ENCODE assay signal across 10 mouse cellular contexts in genomic region chr11:98395041-98395440, GRCm38 (mm10). TPM values are rescaled to one million over a fixed set of nuclear protein-coding genes. Genes with fewer than 3 reads are reported as not detected.
DNase-seq lines count a peak whose midpoint lies in the region; ATAC-seq lines count a peak whose summit lies in the region.
"Had no signal": no experiment of that assay in that cellular context is flagged by ENCODE, and none has a peak within 500 bp of the region (broad histone marks: within the 10 kb centered on the region; RNA-seq: fewer than 3 reads in every experiment).

No protein-coding gene starts in this region.

- H3K9me3 ChIP-seq in limb, embryonic 15.5 days, result no peaks in the 10 kb centered on the region
- no peaks in the 10 kb centered on the region for H3K9me3 ChIP-seq in limb, embryonic 10.5 days (replicated peaks)
- no peaks in the 10 kb centered on the region for H3K9me3 ChIP-seq in heart, embryonic 12.5 days (replicated peaks)
- H3K9me3 ChIP-seq in kidney, embryonic 14.5 days (ENCODE audit: control insufficient read depth, low read length), result no peaks in the 10 kb centered on the region
- H3K9me3 ChIP-seq in forebrain, embryonic 10.5 days, result no peaks in the 10 kb centered on the region
- H3K9me3 ChIP-seq: neural tube, embryonic 15.5 days had no signal

- no peak overlapping the region for H3K9ac ChIP-seq in limb, embryonic 15.5 days
- H3K9ac ChIP-seq in heart, embryonic 12.5 days, result peak overlapping the region; percentile 25; the same call in 1 of the 2 replicates
- H3K9ac ChIP-seq in kidney, embryonic 14.5 days (ENCODE audit: low read depth, low read length), result no peak overlapping the region
- H3K9ac ChIP-seq: neural tube, embryonic 15.5 days had no signal

- H3K27me3 ChIP-seq in limb, embryonic 15.5 days, result peaks cover 19% of the 10 kb centered on the region
- H3K27me3 ChIP-seq in limb, embryonic 10.5 days (ENCODE audit: low read depth, poor library complexity, severe bottlenecking), result peaks cover 45% of the 10 kb centered on the region
- H3K27me3 ChIP-seq in heart, embryonic 12.5 days (replicated peaks), result 0 out of 2 replicates have a peak, but pooled peaks cover 7% of the 10 kb centered on the region
- no peaks in the 10 kb centered on the region for H3K27me3 ChIP-seq in kidney, embryonic 14.5 days (ENCODE audit: control insufficient read depth, insufficient read depth, low read length)
- H3K27me3 ChIP-seq in forebrain, embryonic 10.5 days (ENCODE audit: poor library complexity, severe bottlenecking), result peaks cover 41% of the 10 kb centered on the region

- H3K4me1 ChIP-seq in limb, embryonic 15.5 days, result peaks cover 35% of the 10 kb centered on the region
- H3K4me1 ChIP-seq in limb, embryonic 10.5 days, result peaks cover 31% of the 10 kb centered on the region
- H3K4me1 ChIP-seq in heart, embryonic 12.5 days (replicated peaks), result peaks cover 58% of the 10 kb centered on the region
- peaks cover 40% of the 10 kb centered on the region for H3K4me1 ChIP-seq in kidney, embryonic 14.5 days (ENCODE audit: control insufficient read depth, insufficient read depth, low read length)
- peaks cover 36% of the 10 kb centered on the region for H3K4me1 ChIP-seq in forebrain, embryonic 10.5 days

- no peak for DNase-seq in limb, embryonic 10.5 days (ENCODE audit: low spot score)
- DNase-seq in right cerebral cortex, adult 2 months (ENCODE audit: low spot score in 2 of 2), result no peak
- DNase-seq in forebrain, embryonic 10.5 days (ENCODE audit: extremely low spot score, low spot score), result no peak
- DNase-seq in urinary bladder, postnatal 10 days (ENCODE audit: low spot score), result no peak

- no peak for ATAC-seq in limb, embryonic 15.5 days (ENCODE audit: insufficient number of reproducible peaks, low FRiP score, low TSS enrichment, low read depth)
- ATAC-seq in heart, embryonic 12.5 days (ENCODE audit: insufficient number of reproducible peaks, low FRiP score), result no peak
- no peak for ATAC-seq in kidney, embryonic 14.5 days (ENCODE audit: low FRiP score, low TSS enrichment)
- ATAC-seq in megakaryocyte-erythroid progenitor cell, adult 5-6 weeks (replicated peaks; ENCODE audit: low FRiP score, low TSS enrichment, poor library complexity, severe bottlenecking), result peak; percentile 46

- no peak overlapping the region for H3K4me2 ChIP-seq in limb, embryonic 15.5 days
- H3K4me2 ChIP-seq in heart, embryonic 12.5 days, result 0 out of 2 replicates have a peak overlapping the region, but pooled peaks have one; percentile 4
- no peak overlapping the region for H3K4me2 ChIP-seq in kidney, embryonic 14.5 days (replicated peaks; ENCODE audit: low read depth, low read length)
- H3K4me2 ChIP-seq: neural tube, embryonic 15.5 days had no signal

- WGBS in limb, embryonic 15.5 days, result 55% methylated on average over 4 of the region's 4 CpGs
- 60% methylated on average over 4 of the region's 4 CpGs for WGBS in limb, embryonic 10.5 days
- 30% methylated on average over 4 of the region's 4 CpGs for WGBS in heart, embryonic 12.5 days
- 41% methylated on average over 4 of the region's 4 CpGs for WGBS in kidney, embryonic 14.5 days
- WGBS in forebrain, embryonic 10.5 days, result 68% methylated on average over 4 of the region's 4 CpGs

- H3K36me3 ChIP-seq in limb, embryonic 15.5 days, result peaks cover 10% of the 10 kb centered on the region
- no peaks in the 10 kb centered on the region; the same call in 1 of the 2 replicates for H3K36me3 ChIP-seq in limb, embryonic 10.5 days
- H3K36me3 ChIP-seq in heart, embryonic 12.5 days, result peaks cover 9% of the 10 kb centered on the region; the same call in 1 of the 2 replicates
- H3K36me3 ChIP-seq in kidney, embryonic 14.5 days (ENCODE audit: control insufficient read depth, insufficient read depth, low read length), result 0 out of 2 replicates have a peak, but pooled peaks cover 2% of the 10 kb centered on the region
- no peaks in the 10 kb centered on the region for H3K36me3 ChIP-seq in forebrain, embryonic 10.5 days (replicated peaks)
- H3K36me3 ChIP-seq: neural tube, embryonic 15.5 days had no signal

- H3K27ac ChIP-seq in limb, embryonic 15.5 days, result peak overlapping the region; percentile 28
- H3K27ac ChIP-seq in limb, embryonic 10.5 days, result no peak overlapping the region
- peak overlapping the region; percentile 98 for H3K27ac ChIP-seq in heart, embryonic 12.5 days (ENCODE audit: poor library complexity, severe bottlenecking)
- H3K27ac ChIP-seq in kidney, embryonic 14.5 days (ENCODE audit: low read depth, low read length), result peak overlapping the region; percentile 51
- no peak overlapping the region for H3K27ac ChIP-seq in forebrain, embryonic 10.5 days
- H3K27ac ChIP-seq: neural tube, embryonic 15.5 days had no signal

- no peak overlapping the region for H3K4me3 ChIP-seq in limb, embryonic 15.5 days
- no peak overlapping the region for H3K4me3 ChIP-seq in limb, embryonic 10.5 days
- no peak overlapping the region for H3K4me3 ChIP-seq in heart, embryonic 12.5 days
- no peak overlapping the region for H3K4me3 ChIP-seq in kidney, embryonic 14.5 days (ENCODE audit: low read length)
- H3K4me3 ChIP-seq in forebrain, embryonic 10.5 days, result no peak overlapping the region
- H3K4me3 ChIP-seq: erythroblast, embryonic 14.5 days; neural tube, embryonic 15.5 days had no signal

RNA-seq across cellular contexts. Expression of gene Pgap3, which starts 5.2 kb away (rescaled TPM):
- polyA plus RNA-seq in limb, embryonic 15.5 days (2015; fragmentation: Nextera tagmentation; extraction: Ambion mirVana), result 12.6 and 13.0 TPM in 2 replicates
- 9.7 and 10.5 TPM in 2 replicates for polyA plus RNA-seq in limb, embryonic 10.5 days (2016; fragmentation: Nextera tagmentation; extraction: Ambion mirVana)
- 20.0 and 20.6 TPM in 2 replicates for polyA plus RNA-seq in heart, embryonic 12.5 days (2016; fragmentation: Nextera tagmentation; extraction: Ambion mirVana)
- polyA plus RNA-seq in kidney, embryonic 14.5 days (2014; fragmentation: Nextera tagmentation; extraction: Ambion mirVana), result 10.7 and 14.8 TPM in 2 replicates
- 6.4 and 10.6 TPM in 2 replicates for total RNA-seq in megakaryocyte-erythroid progenitor cell, adult 5-6 weeks (2014; fragmentation: Nextera tagmentation)
- 1.6 and 5.4 TPM in 2 replicates for total RNA-seq in megakaryocyte-erythroid progenitor cell, adult 5-6 weeks (2017)
- 10.0 and 10.1 TPM in 2 replicates for polyA plus RNA-seq in forebrain, embryonic 10.5 days (2016; fragmentation: Nextera tagmentation; extraction: Ambion mirVana)

RNA-seq across cellular contexts. Expression of gene Pnmt, which starts 8.8 kb away (rescaled TPM):
- 1.6 TPM in 2 replicates for polyA plus RNA-seq in limb, embryonic 15.5 days (2015; fragmentation: Nextera tagmentation; extraction: Ambion mirVana)
- 0.61 TPM in 1 of 2 replicates, not detected in the other for polyA plus RNA-seq in limb, embryonic 10.5 days (2016; fragmentation: Nextera tagmentation; extraction: Ambion mirVana)
- polyA plus RNA-seq in heart, embryonic 12.5 days (2016; fragmentation: Nextera tagmentation; extraction: Ambion mirVana), result 1.7 and 2.0 TPM in 2 replicates
- polyA plus RNA-seq in kidney, embryonic 14.5 days (2014; fragmentation: Nextera tagmentation; extraction: Ambion mirVana), result 0.84 and 2.2 TPM in 2 replicates
- not detected in 2 replicates for total RNA-seq in megakaryocyte-erythroid progenitor cell, adult 5-6 weeks (2014; fragmentation: Nextera tagmentation)
- total RNA-seq in megakaryocyte-erythroid progenitor cell, adult 5-6 weeks (2017), result not detected in 2 replicates
- polyA plus RNA-seq in forebrain, embryonic 10.5 days (2016; fragmentation: Nextera tagmentation; extraction: Ambion mirVana), result not detected in 2 replicates
- polyA plus RNA-seq: erythroblast, embryonic 14.5 days had no signal

RNA-seq across cellular contexts. Expression of gene Tcap, which starts 11.4 kb away (rescaled TPM):
- 18.1 and 45.8 TPM in 2 replicates for polyA plus RNA-seq in limb, embryonic 15.5 days (2015; fragmentation: Nextera tagmentation; extraction: Ambion mirVana)
- 0.16 and 0.40 TPM in 2 replicates for polyA plus RNA-seq in limb, embryonic 10.5 days (2016; fragmentation: Nextera tagmentation; extraction: Ambion mirVana)
- 143 and 152 TPM in 2 replicates for polyA plus RNA-seq in heart, embryonic 12.5 days (2016; fragmentation: Nextera tagmentation; extraction: Ambion mirVana)
- polyA plus RNA-seq in kidney, embryonic 14.5 days (2014; fragmentation: Nextera tagmentation; extraction: Ambion mirVana), result 1.3 and 2.3 TPM in 2 replicates
- total RNA-seq in megakaryocyte-erythroid progenitor cell, adult 5-6 weeks (2014; fragmentation: Nextera tagmentation), result not detected in 2 replicates
- not detected in 2 replicates for total RNA-seq in megakaryocyte-erythroid progenitor cell, adult 5-6 weeks (2017)
- 0.15 TPM in 1 of 2 replicates, not detected in the other for polyA plus RNA-seq in forebrain, embryonic 10.5 days (2016; fragmentation: Nextera tagmentation; extraction: Ambion mirVana)
- polyA plus RNA-seq: erythroblast, embryonic 14.5 days had no signal

RNA-seq across cellular contexts. Expression of gene Erbb2, which starts 17.2 kb away (rescaled TPM):
- polyA plus RNA-seq in limb, embryonic 15.5 days (2015; fragmentation: Nextera tagmentation; extraction: Ambion mirVana), result 63.3 and 70.7 TPM in 2 replicates
- polyA plus RNA-seq in limb, embryonic 10.5 days (2016; fragmentation: Nextera tagmentation; extraction: Ambion mirVana), result 24.5 and 30.9 TPM in 2 replicates
- 66.7 and 67.1 TPM in 2 replicates for polyA plus RNA-seq in heart, embryonic 12.5 days (2016; fragmentation: Nextera tagmentation; extraction: Ambion mirVana)
- 35.5 and 54.1 TPM in 2 replicates for polyA plus RNA-seq in kidney, embryonic 14.5 days (2014; fragmentation: Nextera tagmentation; extraction: Ambion mirVana)
- total RNA-seq in megakaryocyte-erythroid progenitor cell, adult 5-6 weeks (2014; fragmentation: Nextera tagmentation), result not detected in 2 replicates
- not detected in 2 replicates for total RNA-seq in megakaryocyte-erythroid progenitor cell, adult 5-6 weeks (2017)
- polyA plus RNA-seq in forebrain, embryonic 10.5 days (2016; fragmentation: Nextera tagmentation; extraction: Ambion mirVana), result 18.9 and 21.9 TPM in 2 replicates

RNA-seq across cellular contexts. Expression of gene Stard3, which starts 36.9 kb away (rescaled TPM):
- polyA plus RNA-seq in limb, embryonic 15.5 days (2015; fragmentation: Nextera tagmentation; extraction: Ambion mirVana), result 36.6 and 40.1 TPM in 2 replicates
- polyA plus RNA-seq in limb, embryonic 10.5 days (2016; fragmentation: Nextera tagmentation; extraction: Ambion mirVana), result 37.8 and 41.3 TPM in 2 replicates
- 45.2 and 47.6 TPM in 2 replicates for polyA plus RNA-seq in heart, embryonic 12.5 days (2016; fragmentation: Nextera tagmentation; extraction: Ambion mirVana)
- 34.9 and 42.0 TPM in 2 replicates for polyA plus RNA-seq in kidney, embryonic 14.5 days (2014; fragmentation: Nextera tagmentation; extraction: Ambion mirVana)
- 11.9 and 28.5 TPM in 2 replicates for total RNA-seq in megakaryocyte-erythroid progenitor cell, adult 5-6 weeks (2014; fragmentation: Nextera tagmentation)
- total RNA-seq in megakaryocyte-erythroid progenitor cell, adult 5-6 weeks (2017), result 10.6 and 18.2 TPM in 2 replicates
- polyA plus RNA-seq in forebrain, embryonic 10.5 days (2016; fragmentation: Nextera tagmentation; extraction: Ambion mirVana), result 39.8 and 41.0 TPM in 2 replicates

Comparison
In these comparisons a context has a peak if more than half of its experiments do, and no peak if none do; other contexts are left out.
1. H3K27ac ChIP-seq: peak in limb, embryonic 15.5 days (single experiment), heart, embryonic 12.5 days (single experiment) and kidney, embryonic 14.5 days (single experiment); none in limb, embryonic 10.5 days (single experiment) and forebrain, embryonic 10.5 days (single experiment).